In the genomic region with DNA sequence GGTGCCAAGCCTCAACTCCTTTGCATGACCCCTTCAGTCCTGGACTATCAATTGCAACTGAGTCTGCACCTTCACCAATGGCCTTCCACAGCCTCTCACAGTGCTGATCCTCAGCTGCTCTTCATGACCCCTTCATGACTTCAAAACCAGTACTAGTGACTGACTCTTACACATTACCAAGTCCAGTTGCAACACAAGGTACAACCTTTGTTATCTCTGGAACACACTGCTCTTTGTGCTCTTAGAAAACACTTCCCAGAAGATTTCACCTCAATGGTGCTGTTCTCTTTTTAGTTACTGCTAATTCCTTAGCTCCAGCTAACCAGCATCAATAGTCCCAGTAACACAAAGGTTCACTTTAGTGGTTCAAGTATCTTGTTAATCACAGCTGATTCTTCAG, we compare ENCODE assay signal across 29 mouse cellular contexts.
"Had no signal": no experiment of that assay in that cellular context is flagged by ENCODE, and none has a peak within 500 bp of the region (broad histone marks: within the 10 kb centered on the region; RNA-seq: fewer than 3 reads in every experiment).

No protein-coding gene starts in this region.

- H3K4me3 ChIP-seq: left cerebral cortex, adult 2 months; limb, embryonic 10.5 days; limb, embryonic 12.5 days; limb, embryonic 13.5 days; limb, embryonic 15.5 days; liver, embryonic 13.5 days; liver, embryonic 15.5 days; lung, embryonic 15.5 days; megakaryocyte, embryonic 14.5 days; midbrain, embryonic 10.5 days; midbrain, embryonic 12.5 days; midbrain, embryonic 13.5 days; midbrain, embryonic 15.5 days; myocyte; neural tube, embryonic 12.5 days had no signal

- H3K4me1 ChIP-seq: limb, embryonic 10.5 days; limb, embryonic 12.5 days; limb, embryonic 13.5 days; limb, embryonic 15.5 days; liver, embryonic 13.5 days; liver, embryonic 15.5 days; lung, embryonic 15.5 days; megakaryocyte, embryonic 14.5 days; midbrain, embryonic 10.5 days; midbrain, embryonic 12.5 days; midbrain, embryonic 13.5 days; midbrain, embryonic 15.5 days; neural tube, embryonic 12.5 days had no signal

- H3K27ac ChIP-seq: left cerebral cortex, adult 2 months; limb, embryonic 10.5 days; limb, embryonic 12.5 days; limb, embryonic 13.5 days; limb, embryonic 15.5 days; liver, embryonic 13.5 days; liver, embryonic 14.5 days; liver, embryonic 15.5 days; lung, embryonic 15.5 days; macrophage; midbrain, embryonic 10.5 days; midbrain, embryonic 12.5 days; midbrain, embryonic 13.5 days; midbrain, embryonic 15.5 days; neural tube, embryonic 12.5 days had no signal

- H3K27me3 ChIP-seq: limb, embryonic 12.5 days; limb, embryonic 13.5 days; limb, embryonic 15.5 days; liver, embryonic 13.5 days; liver, embryonic 15.5 days; lung, embryonic 15.5 days; megakaryocyte, embryonic 14.5 days; midbrain, embryonic 12.5 days; midbrain, embryonic 13.5 days; midbrain, embryonic 15.5 days; neural tube, embryonic 12.5 days had no signal

- H3K9me3 ChIP-seq: limb, embryonic 10.5 days; limb, embryonic 15.5 days; liver, embryonic 13.5 days; liver, embryonic 15.5 days; lung, embryonic 15.5 days had no signal

- DNase-seq: layer of hippocampus, postnatal 36 days; left cerebral cortex, postnatal 4 days; liver, embryonic 13.5 days; lung, adult 18-20 months; lung, adult 2 months; lung, embryonic 14.5 days; lung, postnatal 10 days; lung, postnatal 14 days; lung, postnatal 36 days; lung, postnatal 4 days had no signal

- ATAC-seq: lung, postnatal 0 days; midbrain, embryonic 13.5 days; midbrain, embryonic 15.5 days; midbrain, embryonic 16.5 days had no signal

- H3K4me2 ChIP-seq: limb, embryonic 12.5 days; limb, embryonic 13.5 days; limb, embryonic 15.5 days; liver, embryonic 11.5 days; liver, embryonic 13.5 days; liver, embryonic 15.5 days; lung, embryonic 14.5 days; lung, embryonic 15.5 days; midbrain, embryonic 12.5 days; midbrain, embryonic 13.5 days; midbrain, embryonic 15.5 days; neural tube, embryonic 12.5 days had no signal

- H3K9ac ChIP-seq: limb, embryonic 12.5 days; limb, embryonic 13.5 days; limb, embryonic 15.5 days; liver, embryonic 13.5 days; liver, embryonic 14.5 days; liver, embryonic 15.5 days; lung, embryonic 14.5 days; lung, embryonic 15.5 days; midbrain, embryonic 12.5 days; midbrain, embryonic 13.5 days; midbrain, embryonic 15.5 days; neural tube, embryonic 12.5 days had no signal
